Mouse (Mus musculus): ENCODE data around the gene Smok3b.

Smok3b gene

GRCm38 (mm10) chr5:138085421-138085911 lies 64.2 kb downstream of the Smok3b start:
- DNase-seq (ENCODE audit: low read depth): peak; percentile 19

- no peak for DNase-seq (ENCODE audit: low read depth)
These were observed 65.6 kb downstream of the Smok3b start for GRCm38 (mm10) chr5:138086842-138087241.

- no peak for DNase-seq (ENCODE audit: low read depth)
These were observed 67.1 kb downstream of the Smok3b start for GRCm38 (mm10) chr5:138088366-138088765.

GRCm38 (mm10) chr5:138089108-138089551 lies 67.9 kb downstream of the Smok3b start:
- DNase-seq (ENCODE audit: low read depth): no peak

- no peak for DNase-seq (ENCODE audit: low read depth)
These were observed 69.0 kb downstream of the Smok3b start for GRCm38 (mm10) chr5:138090271-138090670.

GRCm38 (mm10) chr5:138090737-138091136 lies 69.5 kb downstream of the Smok3b start:
- no peak for DNase-seq (ENCODE audit: low read depth)

- no peak for DNase-seq (ENCODE audit: low read depth)
These were observed 71.5 kb downstream of the Smok3b start for GRCm38 (mm10) chr5:138092771-138093170.

- no peak for DNase-seq (ENCODE audit: low read depth)
These were observed 73.2 kb downstream of the Smok3b start for GRCm38 (mm10) chr5:138094474-138094873.
